Mouse (Mus musculus) stomach, postnatal 0 days (tissue): ENCODE data around the gene Elmsan1. TPM values are rescaled to one million over a fixed set of nuclear protein-coding genes. Genes with fewer than 3 reads are reported as not detected.

ENCODE experiments used
- ATAC-seq: fragments of 200-750 bp; cut with Nextera tagmentation; 2 replicates; pipeline ENCODE4 v1.8.0; 2017; ENCODE audit not compliant: low FRiP score, low TSS enrichment
- DNase-seq: peaks from one replicate; pipeline ENCODE4 v3.0.0-alpha.2; 2016; ENCODE audit warnings: low spot score
- H3K27ac ChIP-seq: fragments of 300-500 bp; sonication (generic); replicated peaks from 2 replicates; pipeline ENCODE4 v1.5.1; 2014; ENCODE audit warnings: mild to moderate bottlenecking, control low read depth
- H3K27me3 ChIP-seq: fragments of 300-500 bp; sonication (generic); 2 replicates; pipeline ENCODE4 v1.6.1; 2014; ENCODE audit warnings: low read length; ENCODE audit not compliant: control insufficient read depth, insufficient read depth
- H3K36me3 ChIP-seq: fragments of 300-500 bp; sonication (generic); 2 replicates; pipeline ENCODE4 v1.6.1; 2014; ENCODE audit warnings: low read length, mixed read lengths; ENCODE audit not compliant: control insufficient read depth, insufficient read depth
- H3K4me1 ChIP-seq: fragments of 300-500 bp; sonication (generic); replicated peaks from 2 replicates; pipeline ENCODE4 v1.6.1; 2014; ENCODE audit warnings: antibody characterized with exemption; ENCODE audit not compliant: control insufficient read depth, insufficient read depth
- H3K4me2 ChIP-seq: fragments of 300-500 bp; sonication (generic); replicated peaks from 2 replicates; pipeline ENCODE4 v1.6.1; 2014; ENCODE audit warnings: low read depth, mild to moderate bottlenecking, control low read depth, moderate library complexity
- H3K4me3 ChIP-seq: fragments of 300-500 bp; sonication (generic); 2 replicates; pipeline ENCODE4 v1.5.1; 2014; ENCODE audit warnings: low read depth, low read length, control low read depth
- H3K9ac ChIP-seq: fragments of 300-500 bp; sonication (generic); 2 replicates; pipeline ENCODE4 v1.6.1; 2014; ENCODE audit warnings: mild to moderate bottlenecking, low read length, control low read depth, mixed read lengths
- H3K9me3 ChIP-seq: fragments of 300-500 bp; sonication (generic); 2 replicates; pipeline ENCODE4 v1.6.1; 2016; ENCODE audit warnings: low read length; ENCODE audit not compliant: control insufficient read depth
- CTCF ChIP-seq: IDR thresholded peaks from 2 replicates; pipeline ENCODE4 v1.5.1; 2016; ENCODE audit warnings: antibody characterized with exemption, low read depth, mild to moderate bottlenecking, moderate library complexity
- EP300 ChIP-seq: optimal IDR thresholded peaks from 2 replicates; pipeline ENCODE3; 2016; ENCODE audit warnings: antibody characterized with exemption
- WGBS: fragments of 180-500 bp; shearing (Covaris S2); extraction: QIAGEN DNeasy Blood & Tissue Kit; methylation state at CpG from one replicate; pipeline ENCODE4 v1.1.7; 2014; 5-methylcytosine and 5-hydroxymethylcytosine counted together
- polyA plus RNA-seq: library from polyadenylated mRNA; unstranded; fragments of >200 nt; fragmentation: Nextera tagmentation; extraction: Ambion mirVana; gene quantifications from 2 replicates; pipeline ENCODE4 v1.2.1, GENCODE M21; 2015

Gene Elmsan1
- polyA plus RNA-seq, 1 experiment from 2014 or later, result 4.1 TPM

DNA sequence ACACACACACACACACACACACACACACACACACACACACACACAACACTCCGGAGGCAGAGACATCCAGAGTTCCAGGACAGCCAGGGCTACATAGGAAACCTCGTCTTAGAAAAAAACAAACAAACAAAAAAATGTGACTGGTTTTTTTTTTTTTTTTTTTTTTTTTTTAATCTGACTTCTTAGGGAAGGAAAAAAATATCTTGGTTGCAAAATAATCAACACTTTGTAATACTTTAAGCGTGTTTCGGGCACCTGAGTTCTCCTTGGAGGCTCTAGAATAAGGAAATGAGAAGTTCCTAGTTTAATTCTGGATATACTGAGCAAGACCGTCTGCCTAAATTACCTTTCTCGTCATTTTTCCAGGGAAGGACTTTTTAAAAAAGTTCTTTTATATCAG lies 105.0 kb downstream of the Elmsan1 start:
- no peaks in the 10 kb centered on the region for H3K4me1 ChIP-seq
- DNase-seq (no peak), ATAC-seq (no peak)
- 26% methylated on average over 6 of the region's 6 CpGs for WGBS
- no peaks in the 10 kb centered on the region for H3K36me3 ChIP-seq
- no peak overlapping the region for H3K9ac ChIP-seq
- TF ChIP-seq EP300 (no peak), CTCF (no peak)
- no peak overlapping the region for H3K27ac ChIP-seq
- H3K9me3 ChIP-seq, result no peaks in the 10 kb centered on the region
- H3K4me2 ChIP-seq, result peak overlapping the region; percentile 62
- H3K4me3 ChIP-seq, result peak overlapping the region; percentile 59; the same call in 1 of the 2 replicates
- H3K27me3 ChIP-seq, result no peaks in the 10 kb centered on the region

DNA sequence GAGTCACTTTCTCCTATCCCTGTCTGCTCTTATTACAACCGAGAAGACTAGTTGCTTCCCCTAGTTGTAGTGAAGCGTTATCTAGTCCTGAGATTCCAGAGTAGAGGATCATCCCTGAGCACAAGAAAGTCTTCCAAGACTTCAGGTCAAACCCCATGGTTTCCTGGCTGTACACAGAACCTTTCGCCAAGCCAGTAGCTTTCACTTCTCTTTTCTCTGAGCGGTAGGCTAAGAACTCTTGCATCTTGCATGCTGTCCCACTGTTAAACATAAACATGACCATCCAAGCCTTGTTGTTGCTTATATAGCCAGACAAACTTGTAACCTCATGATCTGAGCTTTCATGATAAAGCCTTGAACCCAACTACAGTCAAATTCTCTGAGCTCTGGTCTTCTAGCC lies 107.9 kb downstream of the Elmsan1 start:
- no peak overlapping the region for H3K9ac ChIP-seq
- H3K27me3 ChIP-seq, result no peaks in the 10 kb centered on the region
- no peak for DNase-seq
- no peaks in the 10 kb centered on the region for H3K36me3 ChIP-seq
- TF ChIP-seq EP300, result no peak
- H3K4me3 ChIP-seq, result no peak overlapping the region
- no peaks in the 10 kb centered on the region for H3K4me1 ChIP-seq
- WGBS, result 88% methylated on average over 4 of the region's 4 CpGs
- H3K9me3 ChIP-seq, result no peaks in the 10 kb centered on the region
- H3K27ac ChIP-seq, result no peak overlapping the region
- no peak for ATAC-seq
- H3K4me2 ChIP-seq, result no peak overlapping the region

DNA sequence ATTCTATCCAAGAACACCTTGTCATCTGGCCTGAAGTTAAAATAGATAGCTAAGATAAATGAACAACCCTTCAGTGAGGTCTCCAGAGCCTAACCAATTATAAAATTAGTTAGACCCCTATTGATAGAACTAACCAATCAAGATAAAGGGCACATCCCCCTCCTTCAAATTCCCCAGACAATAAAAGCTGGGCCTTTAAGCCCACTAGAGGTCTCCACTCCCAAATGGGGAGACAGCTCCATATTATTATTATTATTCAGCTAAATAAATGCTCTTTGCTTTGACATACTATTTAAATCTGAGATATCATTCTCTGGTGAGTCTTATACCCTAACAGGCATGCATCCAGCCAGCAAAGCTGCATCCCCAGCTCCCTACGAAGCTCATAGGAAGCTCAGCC lies 108.8 kb downstream of the Elmsan1 start:
- no peak overlapping the region for H3K4me3 ChIP-seq
- no peak overlapping the region for H3K9ac ChIP-seq
- no peak for ATAC-seq
- no peak for DNase-seq
- H3K9me3 ChIP-seq, result no peaks in the 10 kb centered on the region
- H3K36me3 ChIP-seq, result no peaks in the 10 kb centered on the region
- no peak overlapping the region for H3K27ac ChIP-seq
- WGBS, result 71% methylated on average over 1 of the region's 1 CpGs
- no peaks in the 10 kb centered on the region for H3K27me3 ChIP-seq
- TF ChIP-seq CTCF, result no peak
- no peak for TF ChIP-seq EP300
- no peaks in the 10 kb centered on the region for H3K4me1 ChIP-seq
- no peak overlapping the region for H3K4me2 ChIP-seq

DNA sequence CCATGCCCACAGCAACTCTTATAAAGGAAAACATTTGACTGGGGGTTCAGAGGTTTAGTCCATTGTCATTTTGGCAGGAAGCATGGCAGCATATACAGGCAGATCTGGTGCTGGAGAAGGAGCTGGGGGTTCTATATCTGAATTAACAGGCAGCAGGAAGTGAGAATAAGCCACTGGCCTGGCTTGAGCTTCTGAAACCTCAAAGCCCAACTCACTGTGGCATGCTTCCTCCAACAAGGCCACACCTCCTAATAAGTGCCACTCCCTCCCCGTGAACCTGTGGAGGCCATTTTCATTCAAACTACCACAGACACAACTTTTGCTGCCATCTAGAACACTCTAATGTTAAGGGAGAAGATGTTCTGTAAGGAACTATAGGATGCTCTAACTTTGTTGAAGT lies 111.0 kb downstream of the Elmsan1 start:
- Histone ChIP-seq H3K27ac (no peak overlapping the region), H3K9ac (no peak overlapping the region), H3K36me3 (no peaks in the 10 kb centered on the region), H3K4me2 (no peak overlapping the region), H3K4me1 (no peaks in the 10 kb centered on the region), H3K9me3 (no peaks in the 10 kb centered on the region), H3K4me3 (no peak overlapping the region), H3K27me3 (no peaks in the 10 kb centered on the region)
- no peak for ATAC-seq
- no peak for DNase-seq
- 65% methylated on average over 1 of the region's 1 CpGs for WGBS
- TF ChIP-seq CTCF, result no peak

DNA sequence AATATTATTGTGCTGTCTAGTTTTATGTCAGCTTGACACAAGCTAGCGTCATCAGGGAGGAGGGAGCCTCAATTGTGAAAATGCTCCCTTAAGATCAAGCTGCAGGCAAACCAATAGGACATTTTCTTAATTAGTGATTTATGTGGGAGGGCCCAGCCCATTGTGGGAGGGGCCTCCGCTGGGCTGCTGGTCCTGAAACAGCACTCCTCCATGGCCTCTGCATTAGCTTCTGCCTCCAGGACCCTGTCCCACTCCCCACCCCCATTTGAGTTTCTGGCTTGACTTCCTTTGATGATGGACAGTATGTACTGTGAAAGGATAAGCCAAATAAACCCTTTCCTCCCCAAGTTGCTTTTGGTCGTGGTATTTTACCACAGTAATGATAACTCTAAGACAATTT lies 111.7 kb downstream of the Elmsan1 start:
- no peak overlapping the region for H3K27ac ChIP-seq
- H3K4me1 ChIP-seq, result no peaks in the 10 kb centered on the region
- H3K4me2 ChIP-seq, result no peak overlapping the region
- WGBS, result 79% methylated on average over 3 of the region's 3 CpGs
- H3K36me3 ChIP-seq, result no peaks in the 10 kb centered on the region
- TF ChIP-seq CTCF, result no peak
- no peak for TF ChIP-seq EP300
- DNase-seq (no peak), ATAC-seq (no peak)
- no peak overlapping the region for H3K9ac ChIP-seq
- H3K27me3 ChIP-seq, result no peaks in the 10 kb centered on the region
- no peaks in the 10 kb centered on the region for H3K9me3 ChIP-seq
- H3K4me3 ChIP-seq, result no peak overlapping the region

DNA sequence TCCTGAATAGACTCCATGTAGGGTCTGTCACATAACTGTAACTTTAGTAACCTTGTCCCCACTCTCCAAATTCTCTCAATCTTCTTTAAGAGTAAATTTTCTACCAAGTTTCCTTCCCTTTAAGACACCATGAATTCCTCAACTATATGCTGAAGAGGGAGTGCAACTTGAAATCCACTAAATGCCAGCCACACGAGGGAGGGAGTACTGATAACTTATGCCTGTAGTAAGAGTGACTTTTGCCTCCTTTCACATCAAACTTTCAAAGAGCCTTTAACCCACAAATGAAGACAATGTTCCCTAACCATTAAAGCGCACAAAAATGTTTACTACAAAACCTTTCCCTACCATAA lies 117.2 kb downstream of the Elmsan1 start:
- peak overlapping the region; percentile 52 for H3K4me3 ChIP-seq
- H3K9ac ChIP-seq, result peak overlapping the region; percentile 72
- no peak for ATAC-seq
- H3K9me3 ChIP-seq, result no peaks in the 10 kb centered on the region
- peak overlapping the region; percentile 64 for H3K4me2 ChIP-seq
- H3K4me1 ChIP-seq, result no peaks in the 10 kb centered on the region
- DNase-seq, result no peak
- no peak overlapping the region for H3K27ac ChIP-seq
- TF ChIP-seq EP300, result no peak
- no peak for TF ChIP-seq CTCF
- H3K36me3 ChIP-seq, result no peaks in the 10 kb centered on the region
- no peaks in the 10 kb centered on the region for H3K27me3 ChIP-seq
- 43% methylated on average over 2 of the region's 2 CpGs for WGBS
